Mouse (Mus musculus): ENCODE measurements around the gene Maco1.

- TF ChIP-seq CTCF (IDR thresholded peaks at IDR 0.05; ENCODE audit: low read depth) (no peak), EP300 (optimal IDR thresholded peaks at IDR 0.05) (peak; percentile 16)
Measured at GRCm38 (mm10) chr4:134853637-134854485, 716 bp upstream of the Maco1 start.
